Mouse (Mus musculus): ENCODE measurements around the gene Gm20662.

The Gm20662 gene

DNA sequence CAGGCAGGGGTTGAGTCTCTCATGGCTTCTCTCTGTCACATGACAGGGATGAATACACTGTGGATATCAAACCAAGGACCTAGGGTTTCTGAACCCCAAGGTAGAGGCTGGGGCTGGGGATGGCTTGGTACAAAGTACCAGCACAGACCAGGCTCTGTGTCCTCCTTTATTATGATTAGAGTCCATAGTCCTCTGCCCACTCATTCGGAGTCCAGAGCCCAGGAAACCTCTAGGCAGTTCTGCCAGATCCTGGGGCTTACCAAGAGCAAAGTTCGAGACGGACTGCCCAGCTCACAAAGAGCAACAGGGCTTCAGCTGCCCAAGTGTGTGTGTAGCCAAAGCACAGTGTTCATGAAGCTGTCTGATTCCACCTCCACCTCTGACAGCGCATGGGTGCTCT is 89.1 kb downstream of the Gm20662 start:
- no peak for DNase-seq (ENCODE audit: low read depth, low spot score)

DNA sequence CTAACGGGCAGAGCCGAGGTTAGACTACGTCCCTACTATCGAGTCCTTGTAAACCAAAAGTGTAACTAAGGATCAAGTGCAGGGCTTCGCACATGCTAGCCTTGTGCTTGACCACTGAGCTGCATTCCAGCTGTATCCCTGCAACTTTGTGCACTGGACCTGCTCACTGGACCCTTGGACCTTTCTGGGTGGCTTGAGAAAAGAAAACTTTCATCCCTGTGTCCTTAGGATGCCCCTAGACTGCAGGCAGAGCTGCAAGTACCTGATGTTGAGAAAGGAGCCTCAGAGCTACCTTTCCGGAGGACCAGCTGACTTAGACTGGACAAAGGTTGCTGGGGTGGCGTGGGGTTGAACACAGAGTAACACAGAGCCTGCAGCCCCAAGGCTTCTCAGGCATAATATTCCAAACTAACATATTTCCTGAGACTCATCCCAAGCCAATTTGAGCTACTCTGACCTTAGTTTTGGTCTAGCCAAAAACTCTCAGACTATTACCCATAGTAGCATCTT is 94.5 kb downstream of the Gm20662 start:
- DNase-seq (ENCODE audit: low read depth, low spot score), result no peak

DNA sequence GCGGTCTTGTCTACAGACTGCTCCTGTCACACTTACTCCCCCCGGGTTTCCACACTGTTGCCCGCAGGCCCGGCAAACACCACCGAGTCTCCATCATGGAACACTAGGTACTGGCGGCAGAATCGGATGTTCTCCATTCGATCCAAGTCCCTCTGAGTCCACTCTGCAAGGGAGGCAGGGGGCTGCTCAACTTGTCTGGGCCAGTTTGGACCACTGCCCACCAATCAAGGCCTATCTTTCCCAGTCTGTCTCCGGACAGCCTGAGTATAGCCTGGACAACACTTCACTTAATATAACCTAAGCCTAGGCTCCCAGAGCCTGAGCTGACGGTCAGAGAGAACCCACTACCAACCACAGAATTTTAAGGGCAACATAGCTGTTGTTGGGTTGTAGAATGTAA is 97.4 kb downstream of the Gm20662 start:
- DNase-seq (ENCODE audit: low read depth, low spot score), result no peak

DNA sequence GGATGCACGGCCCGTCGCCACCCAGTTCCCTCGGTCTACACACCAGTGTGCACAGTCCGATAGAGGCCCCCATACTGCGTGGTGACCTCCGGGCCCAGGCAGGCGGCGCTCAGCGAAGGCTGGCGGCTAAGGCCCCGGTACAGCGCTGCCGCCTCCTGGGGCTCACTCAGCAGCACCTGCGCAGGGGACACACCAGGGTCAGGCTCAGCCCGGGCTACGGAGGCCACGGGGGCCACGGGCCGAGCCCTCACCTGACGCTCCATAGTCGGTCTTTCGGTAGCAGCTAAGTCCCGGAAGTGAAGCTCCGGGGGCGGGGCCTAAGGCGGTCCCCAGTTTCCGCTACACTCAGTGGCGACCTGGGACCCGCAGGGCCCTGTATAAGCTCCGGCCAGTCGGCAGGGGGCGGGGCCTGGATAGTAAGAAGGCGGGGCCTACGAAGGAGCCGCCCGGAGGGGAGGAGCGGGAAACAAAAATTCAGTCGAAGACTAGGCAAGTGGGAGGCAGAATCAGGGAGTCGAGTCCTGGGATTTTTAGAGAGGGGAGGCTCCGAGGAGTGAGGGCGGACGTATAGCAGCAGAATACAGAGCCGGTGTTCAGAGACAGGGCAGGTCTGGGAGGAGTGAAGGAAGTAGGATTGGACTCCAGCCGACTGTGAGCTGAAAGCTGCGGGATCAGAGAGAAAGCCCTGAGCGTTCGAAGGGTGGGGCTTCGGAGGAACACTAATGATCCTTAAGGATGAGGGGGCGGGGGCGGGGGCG is 98.2 kb downstream of the Gm20662 start, which contains the start of gene Apeh:
Gene Apeh, minus strand, starts transcription at position 423 of the 758 bp plus-strand sequence.
- DNase-seq (ENCODE audit: low read depth, low spot score), result peak; percentile 85
